Mouse (Mus musculus) kidney, postnatal 36 days (tissue): Measurements from ENCODE around the gene Lima1.

Experiments
- DNase-seq, 2 experiments: peaks; one replicate each; pipeline ENCODE4 v3.0.0; 2021 to 2022; ENCODE audit warnings: mixed read lengths in 2 of 2

Gene Lima1

DNA sequence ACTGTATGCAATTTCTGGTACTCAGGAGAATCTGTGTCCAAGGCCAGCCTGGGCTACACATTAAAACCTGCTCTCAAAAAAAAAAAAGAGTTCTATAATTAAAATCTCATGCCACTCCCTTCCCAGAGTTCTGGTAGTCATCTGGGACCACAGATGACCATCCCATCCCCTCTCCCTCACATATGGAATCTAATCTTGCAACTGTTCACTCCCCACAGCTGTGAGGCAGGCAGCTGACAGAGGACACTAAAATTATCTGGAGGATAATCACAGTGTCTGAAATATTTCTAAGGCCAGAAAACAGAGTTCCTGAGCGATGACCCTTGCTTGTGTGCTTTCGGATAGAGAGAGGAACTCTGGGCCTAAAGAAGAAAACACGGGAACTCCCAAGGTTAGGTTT, 40.6 kb downstream of the Lima1 start:
- no peak for DNase-seq

- DNase-seq = no peak
These were observed 41.4 kb downstream of the Lima1 start for GRCm38 (mm10) chr15:99833648-99834454.

DNA sequence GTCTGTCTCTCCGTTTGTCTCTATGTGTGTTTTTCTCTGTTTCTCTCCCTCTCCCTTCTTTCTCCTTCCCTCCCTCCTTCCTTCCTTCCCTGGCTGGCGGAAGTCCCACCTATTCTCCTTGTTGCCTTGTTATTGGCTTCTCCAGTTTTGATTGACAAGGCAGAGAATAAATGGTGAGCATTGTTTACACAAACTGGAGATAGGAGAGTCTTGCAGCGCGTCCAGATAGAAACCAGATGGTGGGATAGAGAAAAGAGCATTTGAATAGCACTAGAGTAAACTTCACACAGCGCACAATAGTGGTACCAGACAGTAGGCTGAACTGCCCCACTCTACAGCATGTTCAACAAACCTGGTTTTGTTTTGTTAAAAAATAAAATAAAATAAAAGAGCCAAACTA, 43.7 kb downstream of the Lima1 start:
- DNase-seq = no peak

- DNase-seq = no peak
These were observed 47.2 kb downstream of the Lima1 start for GRCm38 (mm10) chr15:99828061-99828460.

GRCm38 (mm10) chr15:99826210-99826888, 48.9 kb downstream of the Lima1 start:
- DNase-seq = no peak

DNA sequence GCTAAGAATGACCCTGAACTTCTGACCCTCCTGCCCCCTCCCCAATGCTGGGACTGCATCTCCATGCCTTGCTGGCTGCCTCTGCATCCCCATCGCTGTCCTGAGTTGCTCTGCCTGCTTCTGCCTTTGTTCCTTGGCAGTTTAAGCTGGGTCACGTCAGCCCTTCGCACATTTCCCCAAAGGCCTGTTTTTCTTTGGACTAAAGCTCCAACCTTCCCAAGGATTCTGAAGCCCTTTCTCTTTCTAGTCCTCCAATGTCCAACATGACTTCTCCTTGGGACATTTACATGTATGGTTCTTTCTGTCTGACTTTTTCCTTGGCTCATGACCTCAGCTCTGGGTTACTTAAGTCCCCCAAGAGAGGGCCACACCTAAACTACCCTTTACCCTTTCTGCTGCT, 50.0 kb downstream of the Lima1 start:
- no peak for DNase-seq

GRCm38 (mm10) chr15:99823322-99823898, 51.8 kb downstream of the Lima1 start:
- DNase-seq = no peak

DNA sequence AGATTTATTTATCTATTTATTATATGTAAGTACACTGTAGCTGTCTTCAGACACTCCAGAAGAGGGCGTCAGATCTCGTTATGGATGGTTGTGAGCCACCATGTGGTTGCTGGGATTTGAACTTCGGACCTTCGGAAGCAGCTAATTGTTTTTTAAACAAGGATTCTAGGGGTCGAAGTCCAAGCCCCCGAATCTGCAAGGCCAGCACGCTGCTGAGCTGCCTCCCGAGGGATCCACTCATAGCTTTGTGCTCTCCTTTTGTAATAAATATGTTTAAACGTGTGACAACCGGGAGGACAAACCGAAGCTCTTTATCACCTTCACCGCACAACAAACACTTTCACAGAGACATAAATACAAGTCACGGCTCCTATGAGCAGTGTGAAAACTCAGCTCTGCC, 52.8 kb downstream of the Lima1 start:
- peak; percentile 40 to 57 for DNase-seq

- DNase-seq = peak; percentile 49 to 63
These were observed 55.5 kb downstream of the Lima1 start for GRCm38 (mm10) chr15:99819621-99820279.

DNA sequence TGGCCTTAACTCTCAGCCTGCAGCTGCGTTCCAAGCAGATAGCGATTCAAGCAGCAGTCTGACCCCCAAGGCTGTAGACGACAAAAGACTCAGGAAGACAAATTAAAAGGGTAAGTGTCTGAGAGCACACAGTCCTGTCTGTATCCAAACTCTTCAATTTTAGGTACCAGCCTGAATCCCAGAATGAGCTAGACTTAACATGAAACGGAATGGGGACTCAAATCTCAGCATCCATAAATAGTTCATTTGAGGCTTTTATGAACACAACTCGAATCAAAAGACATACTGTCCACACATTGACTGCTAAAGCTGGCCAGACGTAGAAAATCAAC, 56.2 kb downstream of the Lima1 start:
- no peak for DNase-seq

DNA sequence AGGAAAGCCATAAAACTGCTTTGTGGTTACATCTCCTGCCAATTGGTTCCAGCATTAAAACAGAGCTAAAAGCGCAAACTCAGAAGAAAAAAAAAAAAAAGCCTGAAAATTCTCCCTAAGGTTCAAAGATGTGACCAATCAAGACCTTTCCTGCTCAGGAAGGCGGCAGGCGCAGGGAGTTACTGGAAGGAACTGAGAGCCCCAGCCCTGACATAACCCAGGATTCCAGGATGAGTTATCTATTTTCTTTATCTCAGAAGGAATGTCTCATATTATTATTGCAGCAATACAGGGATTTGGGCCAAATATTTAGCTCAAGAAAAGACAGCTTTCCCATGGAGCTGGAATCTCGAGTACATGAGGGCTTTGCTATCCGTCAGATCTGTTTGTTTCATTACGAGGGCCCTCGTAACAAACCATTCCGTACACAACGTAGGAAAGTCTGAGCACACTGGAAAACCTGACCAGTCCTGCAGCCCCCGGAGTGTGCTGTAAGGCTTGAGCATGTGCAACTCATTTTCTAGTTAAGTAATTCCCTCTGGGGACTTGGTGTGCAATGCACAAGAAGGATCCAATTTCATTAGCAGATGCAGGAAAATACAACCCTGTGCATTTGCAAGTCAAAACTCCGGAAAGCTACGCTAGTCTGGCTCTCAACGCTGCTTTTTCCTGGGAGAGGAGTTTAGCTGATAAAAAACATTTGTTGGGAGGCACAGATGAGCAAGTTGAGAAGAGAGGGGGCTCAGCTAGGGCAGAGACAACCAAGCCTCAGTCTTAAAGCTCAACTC, 56.7 kb downstream of the Lima1 start:
- peak; percentile 60 to 73 for DNase-seq

GRCm38 (mm10) chr15:99817343-99818235, 57.7 kb downstream of the Lima1 start:
- no peak for DNase-seq

DNA sequence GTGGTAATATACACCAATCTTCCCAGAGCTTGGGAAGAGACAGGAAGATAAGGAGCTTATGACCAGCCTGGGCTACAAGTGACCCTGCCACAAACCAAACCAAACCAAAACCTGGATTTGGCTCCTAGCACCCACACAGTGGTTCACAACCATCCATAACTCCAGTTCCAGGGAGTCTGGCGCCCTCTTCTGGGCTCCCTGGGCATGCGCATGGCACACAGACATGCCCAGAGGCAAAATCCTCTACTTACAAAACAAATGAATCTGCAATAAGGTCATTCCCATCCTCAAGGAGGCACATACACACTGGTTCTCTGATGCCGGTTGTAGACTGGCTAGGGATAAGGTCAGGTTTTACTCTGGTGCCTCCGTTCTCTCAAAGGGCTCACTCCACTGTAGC, 59.3 kb downstream of the Lima1 start:
- no peak for DNase-seq

DNA sequence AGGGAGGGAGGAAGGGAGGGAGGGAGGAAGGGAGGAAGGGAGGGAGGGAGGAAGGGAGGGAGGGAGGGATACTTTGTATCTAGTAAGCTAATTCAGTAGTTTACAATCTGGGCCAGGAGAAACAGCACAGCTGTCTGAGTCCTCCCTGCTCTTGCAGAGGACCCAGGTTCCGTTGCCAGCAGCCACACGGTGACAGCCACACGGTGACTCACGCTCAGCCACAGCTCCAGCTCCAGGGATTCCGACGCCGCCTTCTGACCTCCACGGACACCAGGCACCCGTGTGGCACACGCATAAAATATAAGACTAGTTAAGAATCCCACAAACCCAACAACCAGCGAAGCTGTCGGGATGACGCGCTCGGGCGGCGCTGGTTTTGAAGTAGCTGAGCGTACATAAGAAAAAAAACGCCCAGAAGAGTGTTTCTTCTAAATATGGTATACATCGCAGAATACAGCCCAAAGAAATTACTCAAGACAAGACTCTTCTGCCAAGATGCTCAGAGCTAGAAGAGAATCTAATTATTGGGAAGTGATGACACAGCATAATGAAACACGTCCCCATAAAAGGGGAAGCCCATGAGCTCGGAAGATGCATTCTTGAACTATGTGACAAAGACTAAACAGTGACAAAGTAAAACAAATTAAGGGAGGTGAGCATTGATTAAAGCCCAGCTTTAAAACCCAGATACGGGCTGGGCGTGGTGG, 60.5 kb downstream of the Lima1 start:
- no peak for DNase-seq

DNA sequence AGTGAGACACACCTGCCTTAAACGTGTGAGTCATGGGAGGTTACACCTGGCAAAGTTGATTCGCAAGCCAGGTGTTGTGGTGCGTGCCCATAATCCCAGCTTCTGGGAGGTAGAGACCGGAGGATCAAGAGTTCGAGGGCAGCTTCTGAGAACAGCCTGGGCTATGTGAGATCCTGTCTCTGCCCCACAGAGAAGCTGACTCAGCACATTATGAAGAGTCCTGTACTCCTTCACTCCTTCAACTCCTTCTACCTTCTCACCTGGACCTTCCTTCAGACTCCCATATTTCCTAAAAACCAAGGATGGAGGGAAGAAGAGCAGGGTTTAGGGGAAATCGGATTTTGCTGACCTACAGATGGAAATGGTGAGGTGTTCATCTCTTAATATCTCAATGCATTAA, 61.6 kb downstream of the Lima1 start:
- no peak for DNase-seq

GRCm38 (mm10) chr15:99812097-99812496, 63.2 kb downstream of the Lima1 start:
- DNase-seq = no peak

GRCm38 (mm10) chr15:99807776-99808735, 67.2 kb downstream of the Lima1 start:
- no peak for DNase-seq

- no peak for DNase-seq
These were observed 69.1 kb downstream of the Lima1 start for GRCm38 (mm10) chr15:99806171-99806570.

GRCm38 (mm10) chr15:99805673-99806072, 69.6 kb downstream of the Lima1 start:
- DNase-seq = no peak

GRCm38 (mm10) chr15:99803186-99803644, 72.0 kb downstream of the Lima1 start:
- DNase-seq = peak; percentile 42 to 49
